Mouse (Mus musculus): ENCODE results near the gene Trat1.

Gene Trat1

GRCm38 (mm10) chr16:48771971-48772445 is at the start of gene Trat1:
TSS of gene Trat1 (minus strand) at chr16:48772021.
- no peak for DNase-seq (ENCODE audit: low read depth, low spot score)

GRCm38 (mm10) chr16:48818524-48818923 is 46.7 kb upstream of the Trat1 start:
- no peak for DNase-seq (ENCODE audit: low read depth, low spot score)

- DNase-seq (ENCODE audit: low read depth, low spot score): no peak
These were observed 44.9 kb upstream of the Trat1 start, which contains the start of gene Retnlb for GRCm38 (mm10) chr16:48816695-48817094. TSS of gene Retnlb (plus strand) at chr16:48816856.

GRCm38 (mm10) chr16:48811881-48812436 is 40.1 kb upstream of the Trat1 start:
- no peak for DNase-seq (ENCODE audit: low read depth, low spot score)

GRCm38 (mm10) chr16:48809374-48809773 is 37.6 kb upstream of the Trat1 start:
- DNase-seq (ENCODE audit: low read depth, low spot score): peak; percentile 24

- DNase-seq (ENCODE audit: low read depth, low spot score): no peak
These were observed 34.7 kb upstream of the Trat1 start for GRCm38 (mm10) chr16:48806521-48806920.

GRCm38 (mm10) chr16:48805412-48805811 is 33.6 kb upstream of the Trat1 start:
- no peak for DNase-seq (ENCODE audit: low read depth, low spot score)

- no peak for DNase-seq (ENCODE audit: low read depth, low spot score)
These were observed 29.1 kb upstream of the Trat1 start for GRCm38 (mm10) chr16:48800906-48801305.

GRCm38 (mm10) chr16:48799470-48799869 is 27.6 kb upstream of the Trat1 start:
- DNase-seq (ENCODE audit: low read depth, low spot score): no peak

- DNase-seq (ENCODE audit: low read depth, low spot score): no peak
These were observed 26.5 kb upstream of the Trat1 start for GRCm38 (mm10) chr16:48798285-48798684.

- DNase-seq (ENCODE audit: low read depth, low spot score): no peak
These were observed 16.9 kb upstream of the Trat1 start for GRCm38 (mm10) chr16:48788704-48789185.

- DNase-seq (ENCODE audit: low read depth, low spot score): no peak
These were observed 14.4 kb upstream of the Trat1 start for GRCm38 (mm10) chr16:48786258-48786657.

GRCm38 (mm10) chr16:48777254-48777653 is 5.4 kb upstream of the Trat1 start:
- no peak for DNase-seq (ENCODE audit: low read depth, low spot score)

- DNase-seq (ENCODE audit: low read depth, low spot score): no peak
These were observed 2.6 kb downstream of the Trat1 start for GRCm38 (mm10) chr16:48769183-48769582.

- DNase-seq (ENCODE audit: low read depth, low spot score): no peak
These were observed 11.0 kb downstream of the Trat1 start for GRCm38 (mm10) chr16:48760643-48761481.

GRCm38 (mm10) chr16:48750145-48750827 is 21.5 kb downstream of the Trat1 start:
- DNase-seq (ENCODE audit: low read depth, low spot score): peak; percentile 45

- DNase-seq (ENCODE audit: low read depth, low spot score): no peak
These were observed 26.4 kb downstream of the Trat1 start for GRCm38 (mm10) chr16:48745418-48745817.

- no peak for DNase-seq (ENCODE audit: low read depth, low spot score)
These were observed 26.8 kb downstream of the Trat1 start for GRCm38 (mm10) chr16:48745011-48745410.

GRCm38 (mm10) chr16:48741549-48741948 is 30.3 kb downstream of the Trat1 start:
- no peak for DNase-seq (ENCODE audit: low read depth, low spot score)

GRCm38 (mm10) chr16:48739974-48740373 is 31.8 kb downstream of the Trat1 start:
- DNase-seq (ENCODE audit: low read depth, low spot score): no peak

- no peak for DNase-seq (ENCODE audit: low read depth, low spot score)
These were observed 33.4 kb downstream of the Trat1 start for GRCm38 (mm10) chr16:48738429-48738828.

- DNase-seq (ENCODE audit: low read depth, low spot score): no peak
These were observed 34.9 kb downstream of the Trat1 start for GRCm38 (mm10) chr16:48736890-48737289.
